Comparison of ENCODE assay signal across 19 mouse cellular contexts in the genomic region with DNA sequence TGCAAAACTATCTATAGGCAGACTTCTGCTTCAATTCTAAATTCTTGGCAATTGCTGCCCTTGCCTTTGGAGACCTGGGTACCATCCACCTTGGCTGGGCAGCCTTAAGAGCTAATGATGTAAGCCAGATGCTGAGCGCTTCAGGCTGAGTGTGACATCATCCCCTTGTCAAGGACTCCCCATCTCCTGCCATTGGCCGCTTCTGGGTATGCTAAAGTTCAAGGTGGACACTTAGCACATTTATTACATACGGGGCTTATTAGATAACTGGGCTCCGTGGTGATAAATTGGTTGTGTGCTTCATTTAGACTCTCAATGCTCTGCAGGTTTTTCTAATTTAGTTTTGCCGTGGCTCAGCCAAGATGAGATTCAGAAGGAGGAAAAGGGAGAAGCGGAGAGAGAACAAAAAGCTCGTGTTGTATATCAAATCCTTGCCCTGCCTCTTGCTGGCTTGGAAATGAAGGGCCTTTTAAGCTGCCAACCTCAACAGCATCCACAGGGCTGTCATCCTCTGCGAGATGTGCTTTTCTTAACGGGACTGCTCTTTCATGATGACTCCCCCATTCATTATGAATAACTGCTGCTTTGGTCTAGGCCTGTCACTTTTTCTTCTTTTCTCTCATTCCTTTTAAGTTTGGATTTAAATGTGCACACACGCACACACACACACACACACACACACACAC.
DNase-seq lines count a peak whose midpoint lies in the region; ATAC-seq and TF ChIP-seq lines count a peak whose summit lies in the region.
"Had no signal": no experiment of that assay in that cellular context is flagged by ENCODE, and none has a peak within 500 bp of the region (broad histone marks: within the 10 kb centered on the region; RNA-seq: fewer than 3 reads in every experiment).

No protein-coding gene starts in this region.

- H3K27me3 ChIP-seq in forebrain, postnatal 0 days (ENCODE audit: insufficient read depth, low read length) = no peaks in the 10 kb centered on the region
- no peaks in the 10 kb centered on the region for H3K27me3 ChIP-seq in forebrain, embryonic 12.5 days
- H3K27me3 ChIP-seq in limb, embryonic 10.5 days (ENCODE audit: low read depth, poor library complexity, severe bottlenecking) = no peaks in the 10 kb centered on the region
- H3K27me3 ChIP-seq: embryonic facial prominence, embryonic 15.5 days; hindbrain, embryonic 15.5 days; megakaryocyte, embryonic 14.5 days had no signal

- no peaks in the 10 kb centered on the region for H3K4me1 ChIP-seq in forebrain, postnatal 0 days (ENCODE audit: insufficient read depth)
- no peaks in the 10 kb centered on the region for H3K4me1 ChIP-seq in forebrain, embryonic 12.5 days
- H3K4me1 ChIP-seq in limb, embryonic 10.5 days = peaks cover 19% of the 10 kb centered on the region
- H3K4me1 ChIP-seq: embryonic facial prominence, embryonic 15.5 days; hindbrain, embryonic 15.5 days; megakaryocyte, embryonic 14.5 days had no signal

- no peak overlapping the region for H3K4me3 ChIP-seq in forebrain, postnatal 0 days (ENCODE audit: low read depth, low read length)
- H3K4me3 ChIP-seq in forebrain, embryonic 12.5 days (replicated peaks) = no peak overlapping the region
- no peak overlapping the region for H3K4me3 ChIP-seq in limb, embryonic 10.5 days
- H3K4me3 ChIP-seq: embryonic facial prominence, embryonic 15.5 days; hindbrain, embryonic 15.5 days; megakaryocyte, embryonic 14.5 days had no signal

- no peak overlapping the region for H3K4me2 ChIP-seq in forebrain, postnatal 0 days (ENCODE audit: low read depth)
- H3K4me2 ChIP-seq in forebrain, embryonic 12.5 days = no peak overlapping the region
- H3K4me2 ChIP-seq: embryonic facial prominence, embryonic 15.5 days; heart, embryonic 11.5 days; hindbrain, embryonic 15.5 days had no signal

- H3K36me3 ChIP-seq in forebrain, postnatal 0 days (ENCODE audit: insufficient read depth) = no peaks in the 10 kb centered on the region
- no peaks in the 10 kb centered on the region for H3K36me3 ChIP-seq in forebrain, embryonic 12.5 days (replicated peaks)
- no peaks in the 10 kb centered on the region for H3K36me3 ChIP-seq in limb, embryonic 10.5 days
- H3K36me3 ChIP-seq: embryonic facial prominence, embryonic 15.5 days; hindbrain, embryonic 15.5 days had no signal

- intact Hi-C loops in left cerebral cortex, postnatal 36 days (cut with DNase I) = no loop called here

- H3K9me3 ChIP-seq in forebrain, postnatal 0 days (ENCODE audit: low read length) = no peaks in the 10 kb centered on the region
- no peaks in the 10 kb centered on the region for H3K9me3 ChIP-seq in forebrain, embryonic 12.5 days
- no peaks in the 10 kb centered on the region for H3K9me3 ChIP-seq in limb, embryonic 10.5 days (replicated peaks)
- H3K9me3 ChIP-seq: embryonic facial prominence, embryonic 15.5 days; hindbrain, embryonic 15.5 days had no signal

- 0 out of 2 replicates have a peak, but pooled peaks have one; percentile 18 for ATAC-seq in forebrain, postnatal 0 days
- ATAC-seq in forebrain, embryonic 12.5 days (ENCODE audit: low FRiP score) = no peak
- ATAC-seq in megakaryocyte progenitor cell, adult 5-6 weeks (replicated peaks; ENCODE audit: poor library complexity) = no peak

- TF ChIP-seq POLR2A in brain, embryonic 14.5 days (IDR thresholded peaks at IDR 0.05; ENCODE audit: borderline replicate concordance, extremely low read depth, insufficient read depth, insufficient read length, poor library complexity, severe bottlenecking) = no peak

- 51% methylated on average over 10 of the region's 10 CpGs for WGBS in forebrain, postnatal 0 days
- 75% methylated on average over 10 of the region's 10 CpGs for WGBS in forebrain, embryonic 12.5 days
- 48% methylated on average over 10 of the region's 10 CpGs for WGBS in limb, embryonic 10.5 days

- no peak for TF ChIP-seq CTCF in forebrain, postnatal 0 days (IDR thresholded peaks at IDR 0.05; ENCODE audit: low read depth)
- no peak for TF ChIP-seq CTCF in brain, embryonic 14.5 days (IDR thresholded peaks at IDR 0.05; ENCODE audit: borderline replicate concordance, extremely low read depth, insufficient read depth, insufficient read length)

- H3K27ac ChIP-seq in forebrain, postnatal 0 days (ENCODE audit: low read depth, low read length) = no peak overlapping the region
- H3K27ac ChIP-seq in forebrain, embryonic 12.5 days = no peak overlapping the region
- 0 out of 2 replicates have a peak overlapping the region, but pooled peaks have one; percentile 19 for H3K27ac ChIP-seq in limb, embryonic 10.5 days
- H3K27ac ChIP-seq: embryonic facial prominence, embryonic 15.5 days; hindbrain, embryonic 15.5 days; liver, embryonic 14.5 days had no signal

- H3K9ac ChIP-seq in forebrain, postnatal 0 days = no peak overlapping the region
- H3K9ac ChIP-seq in forebrain, embryonic 12.5 days = no peak overlapping the region
- H3K9ac ChIP-seq: embryonic facial prominence, embryonic 15.5 days; hindbrain, embryonic 15.5 days; liver, embryonic 14.5 days had no signal

- DNase-seq in forebrain, postnatal 0 days = peak; percentile 29
- DNase-seq in adrenal gland, adult 2 months = peak; percentile 53
- peak; percentile 59 for DNase-seq in brain, embryonic 14.5 days (ENCODE audit: low read depth)
- no peak for DNase-seq in limb, embryonic 10.5 days (ENCODE audit: low spot score)
- no peak for DNase-seq in kidney, postnatal 25 days
- no peak for DNase-seq in left cerebral cortex, postnatal 36 days (ENCODE audit: low spot score in 2 of 2)
- DNase-seq: cerebellum, adult 11 months; cerebellum, postnatal 25 days; gastrocnemius, postnatal 36 days; heart, postnatal 14 days; kidney, adult 8-10 months; retina, postnatal 1 day had no signal

Comparison
In these comparisons a context has a peak if more than half of its experiments do, and no peak if none do; other contexts are left out.
1. DNase-seq: peak in forebrain, postnatal 0 days (single experiment), adrenal gland, adult 2 months (single experiment) and brain, embryonic 14.5 days (single experiment); none in limb, embryonic 10.5 days (single experiment), kidney, postnatal 25 days (0 of 2) and left cerebral cortex, postnatal 36 days (0 of 2).